Mouse (Mus musculus): ENCODE measurements around the gene Phkb. TPM values are rescaled to one million over a fixed set of nuclear protein-coding genes. Genes with fewer than 3 reads are reported as not detected.

Phkb gene
- total RNA-seq, 2 experiments from 2014 or later, result 115 to 142 TPM

- intact Hi-C loops (cut with DNase I; ENCODE audit: low total_unique reads), result no loop called here
- DNase-seq, result no peak
Observed at GRCm38 (mm10) chr8:86059130-86059529, 218.4 kb downstream of the Phkb start.

- intact Hi-C loops (cut with DNase I; ENCODE audit: low total_unique reads), result no loop called here
- no peak for DNase-seq
Observed at GRCm38 (mm10) chr8:86063411-86063810, 222.7 kb downstream of the Phkb start.

- DNase-seq, result no peak
- intact Hi-C loops (cut with DNase I; ENCODE audit: low total_unique reads), result no loop called here
Observed at GRCm38 (mm10) chr8:86079433-86079832, 238.7 kb downstream of the Phkb start.

DNA sequence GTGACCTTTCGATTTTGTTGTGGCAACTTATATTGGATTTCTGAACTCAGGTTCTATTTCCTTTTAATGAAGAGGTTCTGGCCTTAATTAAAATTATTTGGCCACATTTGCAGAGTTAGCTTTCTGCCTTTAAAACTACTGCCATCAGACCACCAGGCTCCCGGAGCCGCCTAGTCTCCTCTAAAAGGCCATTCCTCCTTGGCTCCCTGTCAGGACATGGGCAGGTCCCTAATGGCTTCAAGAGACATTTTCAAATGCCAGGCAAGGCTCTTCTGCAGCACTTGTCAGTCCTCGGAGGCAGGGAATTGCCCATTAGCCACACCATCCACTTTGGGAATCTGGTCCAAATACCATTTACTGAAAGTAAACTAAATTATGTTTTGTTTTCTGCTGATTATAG lies 242.6 kb downstream of the Phkb start:
- peak; percentile 14 for DNase-seq
- intact Hi-C loops (cut with DNase I; ENCODE audit: low total_unique reads), result no loop called here

- intact Hi-C loops (cut with DNase I; ENCODE audit: low total_unique reads), result no loop called here
- no peak for DNase-seq
Observed at GRCm38 (mm10) chr8:86086791-86087190, 246.0 kb downstream of the Phkb start.

DNA sequence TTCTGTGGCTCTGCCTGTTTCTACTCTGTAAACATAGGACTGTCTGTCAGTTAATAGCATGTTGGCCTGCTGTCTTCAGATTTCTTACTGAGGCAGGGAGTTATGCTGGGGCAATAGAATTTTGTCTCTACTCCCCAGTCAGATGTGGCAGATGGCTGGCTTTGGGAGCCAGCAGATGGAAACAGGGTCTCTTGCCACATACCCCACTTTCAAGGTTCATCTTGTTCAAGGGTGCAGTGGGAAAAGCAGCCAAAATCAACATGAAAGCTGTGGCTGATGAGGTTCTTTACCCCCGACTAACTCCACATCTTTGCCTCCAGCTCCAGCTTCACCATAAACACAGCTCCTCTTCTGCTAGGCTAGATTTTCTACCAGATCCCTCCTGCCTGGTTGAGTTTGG lies 246.7 kb downstream of the Phkb start:
- DNase-seq, result no peak
- intact Hi-C loops (cut with DNase I; ENCODE audit: low total_unique reads), result no loop called here

DNA sequence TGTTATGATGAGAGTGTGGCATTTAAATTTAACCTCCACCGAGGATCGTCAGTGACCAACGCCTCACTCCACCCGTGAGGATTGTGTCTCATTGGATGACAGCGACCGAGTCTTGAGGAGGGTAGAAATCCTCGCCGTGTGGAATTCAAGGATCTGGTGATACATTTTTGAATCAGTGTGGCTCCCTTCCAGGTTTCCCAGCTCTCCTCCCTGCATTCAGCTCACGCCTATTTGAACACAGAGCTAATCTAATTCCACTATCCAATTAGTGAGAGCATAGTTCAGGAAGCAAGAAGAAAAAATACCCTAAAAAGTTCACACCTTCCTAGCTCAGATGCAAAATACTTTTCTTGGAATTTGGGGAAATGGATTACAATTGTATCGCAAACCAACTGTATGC lies 249.9 kb downstream of the Phkb start:
- intact Hi-C loops (cut with DNase I; ENCODE audit: low total_unique reads), result no loop called here
- DNase-seq, result no peak

Other genes with a start within 250 kb of the Phkb start
- gene Neto2, start 140.0 kb upstream of the Phkb start, total RNA-seq (2021), result 1 to 10 TPM; 1.8 to 3.2 TPM
- gene Itfg1, start within 50 bp of the Phkb start, total RNA-seq (2021), result 10 to 100 TPM; 32.3 to 33.0 TPM

Data from gastrocnemius, postnatal 14 days (tissue).